Mouse (Mus musculus): Measurements from ENCODE around the gene Olfr670. TPM values are rescaled to one million over a fixed set of nuclear protein-coding genes. Genes with fewer than 3 reads are reported as not detected.
"Not testable (repeated sequence)": the region's sequence is repeated elsewhere in the genome, so short reads cannot be mapped to it uniquely, and the experiment has no call there.

Gene Olfr670
- polyA plus RNA-seq (2015; fragmentation: Nextera tagmentation; extraction: Ambion mirVana): not detected in 2 replicates

- Histone ChIP-seq H3K4me3 (no peak within 1 kb of the TSS), H3K4me2 (no peak within 1 kb of the TSS), H3K27me3 (no peaks in the 10 kb centered on the region), H3K27ac (no peak within 1 kb of the TSS), H3K4me1 (no peaks in the 10 kb centered on the region), H3K9ac (no peak within 1 kb of the TSS), H3K9me3 (0 out of 2 replicates have a peak, but pooled peaks cover 3% of the 10 kb centered on the region), H3K36me3 (no peaks in the 10 kb centered on the region)
- no peak for ATAC-seq (ENCODE audit: insufficient number of reproducible peaks, insufficient read depth, low FRiP score, low TSS enrichment, low read depth)
- WGBS: 42% methylated on average over 1 of the region's 1 CpGs
Observed at GRCm38 (mm10) chr7:104962520-104962919, at the start of gene Olfr670. Gene Olfr670, minus strand, starts transcription at chr7:104962620.

- Histone ChIP-seq H3K36me3 (no peaks in the 10 kb centered on the region), H3K9me3 (no peaks in the 10 kb centered on the region), H3K4me1 (no peaks in the 10 kb centered on the region), H3K4me3 (no peak within 1 kb of the TSS), H3K4me2 (no peak within 1 kb of the TSS), H3K9ac (no peak within 1 kb of the TSS), H3K27ac (no peak within 1 kb of the TSS), H3K27me3 (no peaks in the 10 kb centered on the region)
- ATAC-seq (ENCODE audit: insufficient number of reproducible peaks, insufficient read depth, low FRiP score, low TSS enrichment, low read depth): no peak
Observed at GRCm38 (mm10) chr7:105001929-105002328, 39.5 kb upstream of the Olfr670 start, which contains the start of gene Olfr672. Gene Olfr672, minus strand, starts transcription at chr7:105002029.

GRCm38 (mm10) chr7:104979026-104979425, 16.6 kb upstream of the Olfr670 start, which contains the start of gene Olfr671:
Gene Olfr671, minus strand, starts transcription at chr7:104979126.
- 80% methylated on average over 1 of the region's 1 CpGs for WGBS
- H3K36me3 ChIP-seq: no peaks in the 10 kb centered on the region
- H3K4me1 ChIP-seq: no peaks in the 10 kb centered on the region
- no peak within 1 kb of the TSS for H3K9ac ChIP-seq
- H3K4me3 ChIP-seq: no peak within 1 kb of the TSS
- ATAC-seq (ENCODE audit: insufficient number of reproducible peaks, insufficient read depth, low FRiP score, low TSS enrichment, low read depth): no peak
- H3K27ac ChIP-seq: no peak within 1 kb of the TSS
- no peaks in the 10 kb centered on the region for H3K27me3 ChIP-seq
- H3K4me2 ChIP-seq: no peak within 1 kb of the TSS
- H3K9me3 ChIP-seq: no peaks in the 10 kb centered on the region; the same call in 1 of the 2 replicates

GRCm38 (mm10) chr7:104972507-104972906, 10.1 kb upstream of the Olfr670 start:
- not testable (repeated sequence) for H3K27ac ChIP-seq; H3K4me2 ChIP-seq; ATAC-seq (ENCODE audit: insufficient number of reproducible peaks, insufficient read depth, low FRiP score, low TSS enrichment, low read depth); H3K9me3 ChIP-seq; H3K4me3 ChIP-seq; H3K4me1 ChIP-seq; H3K9ac ChIP-seq; H3K36me3 ChIP-seq; H3K27me3 ChIP-seq
- 64% methylated on average over 2 of the region's 2 CpGs for WGBS

GRCm38 (mm10) chr7:104950234-104950633, 12.2 kb downstream of the Olfr670 start:
- 93% methylated on average over 16 of the region's 16 CpGs for WGBS
- H3K9me3 ChIP-seq; ATAC-seq (ENCODE audit: insufficient number of reproducible peaks, insufficient read depth, low FRiP score, low TSS enrichment, low read depth); H3K4me2 ChIP-seq; H3K9ac ChIP-seq; H3K4me3 ChIP-seq; H3K27me3 ChIP-seq; H3K27ac ChIP-seq; H3K4me1 ChIP-seq; H3K36me3 ChIP-seq: not testable (repeated sequence)

GRCm38 (mm10) chr7:104933940-104934339, 28.5 kb downstream of the Olfr670 start, which contains the start of gene Olfr669:
Gene Olfr669, plus strand, starts transcription at chr7:104934240.
- no peak within 1 kb of the TSS for H3K4me2 ChIP-seq
- H3K9me3 ChIP-seq: no peaks in the 10 kb centered on the region
- 76% methylated on average over 1 of the region's 1 CpGs for WGBS

GRCm38 (mm10) chr7:104927957-104928356, 34.5 kb downstream of the Olfr670 start, which contains the start of gene Olfr668:
Gene Olfr668, minus strand, starts transcription at chr7:104928057.
- H3K4me3 ChIP-seq: no peak within 1 kb of the TSS
- no peaks in the 10 kb centered on the region for H3K9me3 ChIP-seq
- H3K27me3 ChIP-seq: no peaks in the 10 kb centered on the region
- H3K4me1 ChIP-seq: no peaks in the 10 kb centered on the region
- H3K9ac ChIP-seq: no peak within 1 kb of the TSS
- no peak within 1 kb of the TSS for H3K4me2 ChIP-seq
- no peak within 1 kb of the TSS for H3K27ac ChIP-seq
- 85% methylated on average over 1 of the region's 1 CpGs for WGBS
- H3K36me3 ChIP-seq: no peaks in the 10 kb centered on the region
- no peak for ATAC-seq (ENCODE audit: insufficient number of reproducible peaks, insufficient read depth, low FRiP score, low TSS enrichment, low read depth)

More at GRCm38 (mm10) chr7:104933940-104934339, 28.5 kb downstream of the Olfr670 start, which contains the start of gene Olfr669:
- no peak for ATAC-seq (ENCODE audit: insufficient number of reproducible peaks, insufficient read depth, low FRiP score, low TSS enrichment, low read depth)
- H3K36me3 ChIP-seq: no peaks in the 10 kb centered on the region
- H3K27me3 ChIP-seq: no peaks in the 10 kb centered on the region
- no peak within 1 kb of the TSS for H3K27ac ChIP-seq
- no peak within 1 kb of the TSS for H3K9ac ChIP-seq
- no peak within 1 kb of the TSS for H3K4me3 ChIP-seq
- no peaks in the 10 kb centered on the region for H3K4me1 ChIP-seq

- no peaks in the 10 kb centered on the region for H3K9me3 ChIP-seq
- 94% methylated on average over 1 of the region's 1 CpGs for WGBS
- no peak within 1 kb of the TSS for H3K4me3 ChIP-seq
- no peaks in the 10 kb centered on the region for H3K27me3 ChIP-seq
- H3K4me1 ChIP-seq: no peaks in the 10 kb centered on the region
- H3K36me3 ChIP-seq: no peaks in the 10 kb centered on the region
- H3K27ac ChIP-seq: no peak within 1 kb of the TSS
- no peak for ATAC-seq (ENCODE audit: insufficient number of reproducible peaks, insufficient read depth, low FRiP score, low TSS enrichment, low read depth)
- no peak within 1 kb of the TSS for H3K9ac ChIP-seq
- no peak within 1 kb of the TSS for H3K4me2 ChIP-seq
Observed at GRCm38 (mm10) chr7:104921382-104921781, 41.0 kb downstream of the Olfr670 start, which contains the start of gene Olfr667. Gene Olfr667, minus strand, starts transcription at chr7:104921482.

Other genes starting within 250 kb of the Olfr670 start
- not detected in 2 replicates for gene Usp17le, start 185.2 kb downstream of the Olfr670 start, polyA plus RNA-seq (2015; fragmentation: Nextera tagmentation; extraction: Ambion mirVana)
- gene Usp17lb, start 120.0 kb downstream of the Olfr670 start, polyA plus RNA-seq (2015; fragmentation: Nextera tagmentation; extraction: Ambion mirVana): not detected in 2 replicates
- gene Usp17la, start 105.6 kb downstream of the Olfr670 start, polyA plus RNA-seq (2015; fragmentation: Nextera tagmentation; extraction: Ambion mirVana): 0.10 TPM in 1 of 2 replicates, not detected in the other
- not detected in 2 replicates for gene Olfr665, start 84.6 kb downstream of the Olfr670 start, polyA plus RNA-seq (2015; fragmentation: Nextera tagmentation; extraction: Ambion mirVana)
- gene Olfr666, start 66.7 kb downstream of the Olfr670 start, polyA plus RNA-seq (2015; fragmentation: Nextera tagmentation; extraction: Ambion mirVana): 0.17 TPM in 1 of 2 replicates, not detected in the other
- not detected in 2 replicates for gene Olfr667, start 41.1 kb downstream of the Olfr670 start, polyA plus RNA-seq (2015; fragmentation: Nextera tagmentation; extraction: Ambion mirVana)
- gene Olfr668, start 34.6 kb downstream of the Olfr670 start, polyA plus RNA-seq (2015; fragmentation: Nextera tagmentation; extraction: Ambion mirVana): not detected in 2 replicates
- not detected in 2 replicates for gene Olfr669, start 28.4 kb downstream of the Olfr670 start, polyA plus RNA-seq (2015; fragmentation: Nextera tagmentation; extraction: Ambion mirVana)
- not detected in 2 replicates for gene Olfr671, start 16.5 kb upstream of the Olfr670 start, polyA plus RNA-seq (2015; fragmentation: Nextera tagmentation; extraction: Ambion mirVana)
- 0.21 TPM in 1 of 2 replicates, not detected in the other for gene Olfr672, start 39.4 kb upstream of the Olfr670 start, polyA plus RNA-seq (2015; fragmentation: Nextera tagmentation; extraction: Ambion mirVana)
- not detected in 2 replicates for gene Olfr675, start 65.8 kb upstream of the Olfr670 start, polyA plus RNA-seq (2015; fragmentation: Nextera tagmentation; extraction: Ambion mirVana)
- gene Olfr676, start 70.1 kb upstream of the Olfr670 start, polyA plus RNA-seq (2015; fragmentation: Nextera tagmentation; extraction: Ambion mirVana): not detected in 2 replicates
- gene Olfr677, start 88.8 kb upstream of the Olfr670 start, polyA plus RNA-seq (2015; fragmentation: Nextera tagmentation; extraction: Ambion mirVana): not detected in 2 replicates
- 0.08 TPM in 1 of 2 replicates, not detected in the other for gene Olfr678, start 101.9 kb upstream of the Olfr670 start, polyA plus RNA-seq (2015; fragmentation: Nextera tagmentation; extraction: Ambion mirVana)
- gene Olfr679, start 118.6 kb upstream of the Olfr670 start, polyA plus RNA-seq (2015; fragmentation: Nextera tagmentation; extraction: Ambion mirVana): 0.45 TPM in 1 of 2 replicates, not detected in the other
- not detected in 2 replicates for gene Olfr680-ps1, start 130.2 kb upstream of the Olfr670 start, polyA plus RNA-seq (2015; fragmentation: Nextera tagmentation; extraction: Ambion mirVana)
- not detected in 2 replicates for gene Olfr681, start 154.2 kb upstream of the Olfr670 start, polyA plus RNA-seq (2015; fragmentation: Nextera tagmentation; extraction: Ambion mirVana)
- gene Olfr683, start 184.4 kb upstream of the Olfr670 start, polyA plus RNA-seq (2015; fragmentation: Nextera tagmentation; extraction: Ambion mirVana): 0.27 TPM in 1 of 2 replicates, not detected in the other
- not detected in 2 replicates for gene Olfr684, start 201.0 kb upstream of the Olfr670 start, polyA plus RNA-seq (2015; fragmentation: Nextera tagmentation; extraction: Ambion mirVana)
- gene Olfr685, start 223.4 kb upstream of the Olfr670 start, polyA plus RNA-seq (2015; fragmentation: Nextera tagmentation; extraction: Ambion mirVana): 0.13 TPM in 1 of 2 replicates, not detected in the other
- not detected in 2 replicates for gene Olfr686, start 244.9 kb upstream of the Olfr670 start, polyA plus RNA-seq (2015; fragmentation: Nextera tagmentation; extraction: Ambion mirVana)

All from embryonic facial prominence, embryonic 13.5 days (tissue).